Mouse (Mus musculus): ENCODE results near the gene Skiv2l. TPM values are rescaled to one million over a fixed set of nuclear protein-coding genes. Genes with fewer than 3 reads are reported as not detected.
A peak's percentile ranks its signal among the peaks of the same experiment; 100 is the strongest.

The Skiv2l gene
- polyA plus RNA-seq (2016; fragmentation: Nextera tagmentation; extraction: Ambion mirVana), result 57.1 and 57.3 TPM in 2 replicates

DNA sequence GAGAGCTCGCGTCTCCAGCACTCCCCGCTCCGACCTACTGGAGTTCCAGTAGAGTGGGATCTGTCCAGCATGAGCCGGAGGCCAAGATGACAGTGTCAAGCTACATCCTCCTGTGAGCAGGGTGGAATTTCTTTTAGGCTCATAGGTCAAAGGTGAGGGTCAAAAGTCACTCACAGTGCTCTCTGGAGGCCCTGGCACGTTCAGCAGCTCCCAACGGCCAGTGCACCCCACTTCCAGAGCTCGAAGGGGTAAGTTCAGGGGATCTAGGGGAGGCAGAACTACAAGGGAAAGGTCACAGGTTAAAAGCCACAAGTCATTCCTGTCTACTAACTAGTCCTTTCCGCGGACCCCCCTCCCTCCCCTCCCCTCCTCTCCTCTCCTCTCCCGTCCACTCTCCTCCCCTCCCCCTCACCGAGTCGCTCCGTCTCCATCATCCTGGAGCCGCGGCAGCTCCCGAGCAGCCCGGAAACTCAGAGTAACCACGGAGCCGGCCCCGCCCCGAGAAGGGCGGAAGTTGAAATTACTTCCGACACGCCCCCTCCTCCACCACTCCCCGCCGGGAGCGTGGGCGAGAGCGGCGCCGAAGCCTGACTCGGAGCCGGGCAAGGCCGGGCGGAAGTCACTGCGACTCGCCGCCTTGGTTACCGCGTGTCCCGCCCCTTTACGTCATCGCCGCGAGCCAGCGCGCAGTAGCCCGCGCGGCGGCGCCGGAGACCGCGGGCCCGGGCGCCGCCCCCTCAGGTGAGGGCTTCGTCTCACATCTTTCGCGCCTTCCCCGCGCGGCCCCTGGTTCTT is at the start of gene Skiv2l, which contains the start of gene Nelfe:
Skiv2l (minus strand) TSS at position 489 of the 795 bp plus-strand sequence.
Nelfe (plus strand) TSS at position 670 of the 795 bp plus-strand sequence.
- peak; percentile 99 for DNase-seq (ENCODE audit: low spot score)
- Histone ChIP-seq H3K4me1 (peaks cover 32% of the 10 kb centered on the region), H3K4me3 (peak within 1 kb of the TSS; percentile 93), H3K9me3 (no peaks in the 10 kb centered on the region), H3K27ac (replicated peaks) (peak within 1 kb of the TSS; percentile 91), H3K27me3 (replicated peaks; ENCODE audit: low read depth, poor library complexity, severe bottlenecking) (no peaks in the 10 kb centered on the region), H3K36me3 (replicated peaks) (peaks cover 65% of the 10 kb centered on the region)
- WGBS, result under 1% methylated on average over 65 of the region's 65 CpGs

DNA sequence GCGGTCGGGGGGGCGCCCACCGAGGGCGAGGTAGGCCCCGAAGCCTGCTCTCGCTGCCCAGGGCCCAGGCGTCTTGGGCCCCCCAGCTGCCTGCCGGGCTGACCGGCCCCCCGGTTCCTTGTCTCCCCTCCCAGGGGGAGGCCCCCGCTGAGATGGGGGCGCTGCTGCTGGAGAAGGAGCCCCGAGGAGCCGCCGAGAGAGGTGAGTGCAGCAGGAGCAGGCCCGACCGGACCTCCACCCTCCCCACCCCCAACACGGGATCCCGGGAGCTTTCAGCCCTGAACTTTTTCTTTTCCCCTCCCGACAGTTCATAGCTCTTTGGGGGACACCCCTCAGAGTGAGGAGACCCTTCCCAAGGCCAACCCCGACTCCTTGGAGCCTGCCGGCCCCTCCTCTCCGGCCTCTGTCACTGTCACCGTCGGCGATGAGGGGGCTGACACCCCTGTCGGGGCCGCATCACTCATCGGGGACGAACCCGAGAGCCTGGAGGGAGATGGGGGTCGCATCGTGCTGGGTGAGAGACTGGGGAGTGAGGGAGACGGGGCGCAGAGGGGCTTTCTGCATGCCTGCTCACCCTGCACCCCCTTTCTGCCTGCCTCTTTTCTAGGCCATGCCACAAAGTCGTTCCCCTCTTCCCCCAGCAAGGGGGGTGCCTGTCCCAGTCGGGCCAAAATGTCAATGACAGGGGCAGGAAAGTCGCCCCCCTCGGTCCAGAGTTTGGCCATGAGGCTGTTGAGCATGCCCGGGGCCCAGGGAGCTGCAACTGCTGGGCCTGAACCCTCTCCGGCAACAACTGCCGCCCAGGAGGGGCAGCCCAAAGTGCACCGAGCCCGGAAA is 49.3 kb upstream of the Skiv2l start:
- Histone ChIP-seq H3K9me3 (peaks cover 4% of the 10 kb centered on the region; the same call in 1 of the 2 replicates), H3K27me3 (replicated peaks; ENCODE audit: low read depth, poor library complexity, severe bottlenecking) (no peaks in the 10 kb centered on the region), H3K4me1 (peaks cover 49% of the 10 kb centered on the region), H3K36me3 (replicated peaks) (peaks cover 53% of the 10 kb centered on the region), H3K4me3 (peak overlapping the region; percentile 99), H3K27ac (replicated peaks) (peak overlapping the region; percentile 100)
- WGBS, result 1% methylated on average over 44 of the region's 45 CpGs
- DNase-seq (ENCODE audit: low spot score), result peak; percentile 55

DNA sequence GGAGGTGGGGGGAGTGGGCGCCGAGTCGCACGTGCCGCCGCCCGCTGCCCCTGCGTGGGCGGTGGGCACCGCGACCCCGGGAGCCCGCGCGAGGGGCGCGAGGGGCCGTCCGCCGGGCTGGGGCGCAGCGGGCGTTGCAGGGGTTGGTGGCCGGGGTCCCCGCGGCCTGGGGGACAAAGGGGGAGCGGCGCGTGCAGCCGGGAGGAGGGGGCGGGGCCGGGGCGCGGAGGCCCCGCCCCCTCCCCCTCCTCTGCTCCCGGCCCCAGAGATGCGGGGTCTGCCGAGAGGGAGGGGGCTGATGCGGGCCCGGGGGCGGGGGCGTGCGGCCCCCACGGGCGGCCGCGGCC is 48.7 kb upstream of the Skiv2l start:
- peaks cover 4% of the 10 kb centered on the region; the same call in 1 of the 2 replicates for H3K9me3 ChIP-seq
- H3K36me3 ChIP-seq (replicated peaks), result peaks cover 48% of the 10 kb centered on the region
- H3K27ac ChIP-seq (replicated peaks), result peak overlapping the region; percentile 100
- peak overlapping the region; percentile 99 for H3K4me3 ChIP-seq
- peaks cover 54% of the 10 kb centered on the region for H3K4me1 ChIP-seq
- H3K27me3 ChIP-seq (replicated peaks; ENCODE audit: low read depth, poor library complexity, severe bottlenecking), result no peaks in the 10 kb centered on the region
- peak; percentile 80 for DNase-seq (ENCODE audit: low spot score)
- 2% methylated on average over 37 of the region's 47 CpGs for WGBS

DNA sequence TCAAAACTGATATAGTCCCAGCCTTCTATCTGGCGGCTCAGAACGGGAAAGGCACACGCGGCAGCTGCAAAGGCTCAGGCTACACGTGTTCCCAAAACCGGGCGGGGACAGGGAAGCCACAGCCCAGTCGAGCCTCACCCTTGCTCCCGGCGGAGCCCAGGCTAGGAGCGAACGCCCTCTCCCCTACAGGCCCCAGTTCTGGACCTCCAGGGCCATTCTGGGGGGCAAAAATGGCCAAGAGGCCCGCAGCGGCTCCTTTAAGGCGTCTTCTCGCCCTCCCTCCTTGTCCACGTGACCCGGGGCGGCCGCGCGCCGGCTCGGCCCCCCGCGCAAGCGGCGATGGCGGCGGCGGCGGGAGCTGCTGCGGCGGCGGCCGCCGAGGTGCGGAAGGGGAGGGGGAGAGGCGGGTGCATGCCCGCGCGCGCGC is 48.2 kb upstream of the Skiv2l start, which contains the start of the genes C2 and Ehmt2:
C2 (minus strand) TSS at position 106 of the 427 bp plus-strand sequence.
Ehmt2 (plus strand) TSS at position 310 of the 427 bp plus-strand sequence.
- peaks cover 42% of the 10 kb centered on the region for H3K36me3 ChIP-seq (replicated peaks)
- H3K9me3 ChIP-seq, result peaks cover 4% of the 10 kb centered on the region; the same call in 1 of the 2 replicates
- under 1% methylated on average over 43 of the region's 44 CpGs for WGBS
- H3K4me1 ChIP-seq, result peaks cover 59% of the 10 kb centered on the region
- no peaks in the 10 kb centered on the region for H3K27me3 ChIP-seq (replicated peaks; ENCODE audit: low read depth, poor library complexity, severe bottlenecking)
- H3K27ac ChIP-seq (replicated peaks), result peak within 1 kb of the TSS; percentile 100
- peak; percentile 90 for DNase-seq (ENCODE audit: low spot score)
- H3K4me3 ChIP-seq, result peak within 1 kb of the TSS; percentile 99

DNA sequence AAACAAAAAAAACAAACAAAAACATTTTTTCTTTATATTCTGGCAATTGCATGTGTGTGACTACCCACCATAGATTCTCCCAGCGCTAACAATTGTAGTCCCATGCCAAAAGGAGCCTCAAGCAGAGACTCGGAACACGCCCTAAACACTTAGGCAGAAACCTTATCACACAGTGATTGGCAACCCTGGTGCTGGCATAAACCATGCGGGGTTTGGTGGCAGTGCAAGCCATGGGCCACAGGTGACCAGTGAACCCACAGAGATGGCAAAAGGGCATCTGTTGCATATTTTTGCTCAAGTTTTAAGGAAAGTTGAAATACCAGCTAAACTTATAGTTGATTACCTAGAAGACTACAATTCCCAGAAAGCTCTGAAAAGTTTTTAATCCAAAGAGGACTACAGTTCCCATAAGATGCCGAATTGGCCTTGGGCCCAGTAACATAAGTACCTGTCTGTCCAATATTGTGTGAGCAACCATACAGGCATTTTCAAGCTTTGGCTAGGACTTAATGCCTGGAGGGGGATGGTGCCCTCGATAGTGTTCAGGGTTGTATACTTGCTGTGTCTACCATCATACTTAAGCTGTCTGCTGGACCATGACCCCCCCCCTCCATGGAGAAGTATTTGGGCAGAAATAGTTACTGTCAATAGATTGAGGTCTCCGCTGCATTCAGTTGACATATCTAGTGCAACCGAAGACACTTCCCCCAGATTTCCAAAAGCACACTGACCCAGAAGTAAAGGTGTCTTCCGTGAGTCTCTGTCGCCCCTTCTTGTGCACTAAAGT is 47.6 kb upstream of the Skiv2l start:
- H3K36me3 ChIP-seq (replicated peaks), result peaks cover 36% of the 10 kb centered on the region
- peak overlapping the region; percentile 99 for H3K4me3 ChIP-seq
- peak overlapping the region; percentile 100 for H3K27ac ChIP-seq (replicated peaks)
- H3K4me1 ChIP-seq, result peaks cover 59% of the 10 kb centered on the region
- H3K9me3 ChIP-seq, result peaks cover 4% of the 10 kb centered on the region; the same call in 1 of the 2 replicates
- 25% methylated on average over 10 of the region's 10 CpGs for WGBS
- no peak for DNase-seq (ENCODE audit: low spot score)
- H3K27me3 ChIP-seq (replicated peaks; ENCODE audit: low read depth, poor library complexity, severe bottlenecking), result no peaks in the 10 kb centered on the region

DNA sequence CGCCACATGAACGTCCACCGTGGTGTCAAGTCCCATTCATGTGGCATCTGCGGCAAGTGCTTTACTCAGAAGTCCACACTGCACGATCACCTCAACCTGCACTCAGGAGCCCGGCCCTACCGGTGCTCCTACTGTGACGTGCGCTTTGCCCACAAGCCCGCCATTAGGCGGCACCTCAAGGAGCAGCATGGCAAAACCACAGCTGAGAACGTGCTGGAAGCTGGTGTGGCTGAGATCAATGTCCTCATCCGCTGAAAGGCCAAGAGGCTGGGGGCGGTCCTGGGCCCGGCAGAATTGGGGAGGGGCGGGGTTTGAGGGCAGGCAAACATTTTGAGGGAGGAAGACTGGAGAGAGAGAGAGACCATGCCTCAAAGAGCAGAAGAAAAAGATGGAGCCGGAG is 46.4 kb upstream of the Skiv2l start:
- H3K4me3 ChIP-seq, result peak overlapping the region; percentile 99
- H3K27ac ChIP-seq (replicated peaks), result 0 out of 2 replicates have a peak overlapping the region, but pooled peaks have one; percentile 99
- H3K4me1 ChIP-seq, result peaks cover 59% of the 10 kb centered on the region
- 89% methylated on average over 17 of the region's 17 CpGs for WGBS
- H3K36me3 ChIP-seq (replicated peaks), result peaks cover 25% of the 10 kb centered on the region
- no peak for DNase-seq (ENCODE audit: low spot score)
- H3K9me3 ChIP-seq, result peaks cover 4% of the 10 kb centered on the region; the same call in 1 of the 2 replicates
- H3K27me3 ChIP-seq (replicated peaks; ENCODE audit: low read depth, poor library complexity, severe bottlenecking), result no peaks in the 10 kb centered on the region

DNA sequence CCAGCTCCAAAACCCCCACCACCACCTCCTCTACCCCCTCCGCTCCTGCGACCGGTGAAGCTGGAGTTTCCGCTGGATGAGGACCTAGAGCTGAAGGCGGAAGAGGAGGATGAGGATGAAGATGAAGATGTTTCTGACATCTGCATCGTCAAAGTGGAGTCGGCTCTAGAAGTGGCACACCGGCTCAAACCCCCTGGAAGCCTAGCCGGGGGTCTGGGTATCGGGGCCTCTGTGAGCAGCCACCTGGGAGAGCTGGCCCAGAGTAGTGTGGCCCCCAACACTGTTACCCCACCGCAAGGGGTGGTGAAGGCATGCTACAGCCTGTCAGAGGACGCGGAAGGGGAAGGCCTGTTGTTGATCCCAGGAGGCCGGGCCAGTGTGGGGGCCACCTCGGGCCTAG is 45.7 kb upstream of the Skiv2l start:
- 89% methylated on average over 15 of the region's 15 CpGs for WGBS
- Histone ChIP-seq H3K36me3 (replicated peaks) (peaks cover 19% of the 10 kb centered on the region), H3K9me3 (peaks cover 4% of the 10 kb centered on the region; the same call in 1 of the 2 replicates), H3K27me3 (replicated peaks; ENCODE audit: low read depth, poor library complexity, severe bottlenecking) (no peaks in the 10 kb centered on the region), H3K27ac (replicated peaks) (peak overlapping the region; percentile 99), H3K4me1 (peaks cover 59% of the 10 kb centered on the region), H3K4me3 (peak overlapping the region; percentile 99)
- DNase-seq (ENCODE audit: low spot score), result no peak

DNA sequence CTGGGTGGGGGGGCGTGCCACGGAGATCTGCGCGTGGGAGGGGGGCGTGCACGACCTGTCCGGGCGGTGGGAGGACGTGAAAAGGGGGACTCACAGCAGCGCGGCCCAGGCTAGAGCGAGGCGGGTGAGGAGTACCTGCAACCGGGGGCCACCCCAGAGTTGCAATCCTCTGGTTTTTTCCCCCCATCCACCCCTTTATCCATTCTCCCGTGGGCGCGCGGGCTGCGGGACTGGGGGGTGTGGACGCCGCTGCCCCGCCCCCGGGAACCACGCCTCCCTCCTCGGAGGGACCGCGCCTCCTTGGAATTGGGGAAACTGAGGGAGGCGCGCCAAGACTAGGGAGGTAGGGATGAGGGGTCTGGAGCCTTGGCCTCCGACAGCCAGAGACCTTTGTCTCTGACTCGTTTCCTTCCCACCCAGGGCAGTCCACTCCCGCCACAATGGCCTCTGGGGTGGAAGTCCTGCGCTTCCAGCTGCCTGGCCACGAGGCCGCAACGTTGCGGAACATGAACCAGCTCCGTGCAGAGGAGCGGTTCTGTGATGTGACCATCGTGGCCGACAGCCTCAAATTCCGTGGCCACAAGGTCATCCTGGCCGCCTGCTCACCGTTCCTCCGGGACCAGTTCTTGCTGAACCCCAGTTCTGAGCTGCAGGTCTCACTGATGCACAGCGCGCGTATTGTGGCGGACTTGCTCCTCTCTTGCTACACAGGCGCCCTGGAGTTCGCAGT is 45.0 kb upstream of the Skiv2l start:
- H3K9me3 ChIP-seq, result peaks cover 4% of the 10 kb centered on the region; the same call in 1 of the 2 replicates
- 8% methylated on average over 51 of the region's 51 CpGs for WGBS
- DNase-seq (ENCODE audit: low spot score), result peak; percentile 59
- peak overlapping the region; percentile 99 for H3K4me3 ChIP-seq
- H3K36me3 ChIP-seq (replicated peaks), result peaks cover 18% of the 10 kb centered on the region
- peaks cover 53% of the 10 kb centered on the region for H3K4me1 ChIP-seq
- no peaks in the 10 kb centered on the region for H3K27me3 ChIP-seq (replicated peaks; ENCODE audit: low read depth, poor library complexity, severe bottlenecking)
- H3K27ac ChIP-seq (replicated peaks), result peak overlapping the region; percentile 99

DNA sequence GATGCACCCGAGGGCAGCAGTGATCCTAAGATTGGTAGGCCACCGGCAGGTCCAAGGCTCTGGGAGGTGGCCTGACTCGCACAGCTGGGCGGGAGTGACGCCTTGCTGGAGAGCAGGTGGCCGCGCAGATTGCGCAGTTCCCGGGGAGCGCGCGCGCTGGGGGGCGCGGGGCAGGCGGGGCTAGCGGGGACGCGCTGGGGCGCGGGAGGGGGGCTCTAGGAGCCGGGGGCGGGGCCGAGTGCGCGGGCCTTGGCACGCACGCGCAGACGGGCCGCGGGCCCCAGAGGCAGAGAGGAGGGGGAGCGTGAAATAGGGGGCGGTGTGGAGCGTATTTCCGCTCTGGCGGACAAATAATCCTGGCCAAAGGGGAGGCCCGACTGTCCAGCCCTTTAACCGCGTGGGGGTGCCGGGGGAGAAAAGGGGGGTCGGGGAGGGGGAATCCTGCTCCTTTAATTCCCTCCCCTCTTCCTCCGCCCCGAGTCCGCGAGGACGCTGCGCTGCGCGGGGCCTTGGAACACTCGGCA is 44.1 kb upstream of the Skiv2l start:
- DNase-seq (ENCODE audit: low spot score), result peak; percentile 98
- peaks cover 18% of the 10 kb centered on the region for H3K36me3 ChIP-seq (replicated peaks)
- peak overlapping the region; percentile 99 for H3K27ac ChIP-seq (replicated peaks)
- WGBS, result under 1% methylated on average over 46 of the region's 51 CpGs
- peaks cover 4% of the 10 kb centered on the region; the same call in 1 of the 2 replicates for H3K9me3 ChIP-seq
- H3K27me3 ChIP-seq (replicated peaks; ENCODE audit: low read depth, poor library complexity, severe bottlenecking), result no peaks in the 10 kb centered on the region
- peak overlapping the region; percentile 99 for H3K4me3 ChIP-seq
- H3K4me1 ChIP-seq, result peaks cover 46% of the 10 kb centered on the region

DNA sequence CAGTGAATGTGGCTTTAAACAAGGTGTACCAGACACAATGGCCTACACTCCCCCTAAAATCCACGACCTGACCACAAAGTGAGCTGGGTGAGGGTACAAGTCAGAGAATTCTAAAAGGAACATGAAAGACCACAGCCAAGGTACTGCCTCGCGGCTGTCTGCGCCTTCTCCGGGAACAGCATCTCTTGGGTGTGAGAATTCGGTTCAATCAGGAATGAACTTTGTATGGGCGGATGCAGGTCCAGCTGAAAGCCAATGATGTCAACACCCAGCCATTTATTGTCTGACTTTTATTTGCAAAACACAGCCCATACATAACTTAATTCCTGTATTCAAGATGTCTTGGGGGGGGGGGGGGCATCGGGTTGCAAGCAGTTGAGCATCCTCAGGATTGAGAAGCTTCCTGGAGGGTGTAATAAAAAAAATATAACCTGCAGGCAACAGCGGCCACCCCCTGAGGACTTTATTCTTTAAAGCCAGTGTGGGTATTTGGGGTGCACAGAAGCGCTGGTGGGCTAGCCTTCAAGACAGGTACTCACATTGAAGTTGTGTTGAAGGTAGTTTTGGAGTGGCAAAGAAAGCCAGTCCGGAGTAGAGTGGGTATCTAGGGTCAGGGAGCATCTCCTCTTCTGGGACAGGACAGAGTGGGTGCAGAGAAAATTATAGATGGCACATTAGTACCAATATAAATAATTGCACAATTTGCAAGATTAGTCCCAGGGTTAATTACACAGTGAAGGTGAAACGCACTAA is 43.2 kb upstream of the Skiv2l start:
- peaks cover 18% of the 10 kb centered on the region for H3K36me3 ChIP-seq (replicated peaks)
- peak overlapping the region; percentile 99 for H3K27ac ChIP-seq (replicated peaks)
- no peak for DNase-seq (ENCODE audit: low spot score)
- H3K9me3 ChIP-seq, result peaks cover 4% of the 10 kb centered on the region; the same call in 1 of the 2 replicates
- H3K4me1 ChIP-seq, result peaks cover 44% of the 10 kb centered on the region
- H3K27me3 ChIP-seq (replicated peaks; ENCODE audit: low read depth, poor library complexity, severe bottlenecking), result no peaks in the 10 kb centered on the region
- 70% methylated on average over 12 of the region's 12 CpGs for WGBS
- peak overlapping the region; percentile 99 for H3K4me3 ChIP-seq

Data from embryonic facial prominence, embryonic 10.5 days (tissue).